Mouse (Mus musculus) spleen, postnatal 4 days (tissue): ENCODE data around the gene Fam222b.
"Not testable (repeated sequence)": the region's sequence is repeated elsewhere in the genome, so short reads cannot be mapped to it uniquely, and the experiment has no call there.

ENCODE experiments used
- DNase-seq, 2 experiments: peaks; one replicate each; pipeline ENCODE4 v3.0.0; 2022; ENCODE audit warnings: low spot score in 2 of 2

The Fam222b gene

GRCm38 (mm10) chr11:78094504-78095143 is at the start of gene Fam222b:
TSS of gene Fam222b (plus strand) at chr11:78094660.
- DNase-seq, result peak; percentile 91 to 97

GRCm38 (mm10) chr11:78044758-78045251 is 49.7 kb upstream of the Fam222b start:
- no peak for DNase-seq

- DNase-seq, result not testable (repeated sequence)
These were observed 45.8 kb upstream of the Fam222b start for GRCm38 (mm10) chr11:78048637-78049036.

- DNase-seq, result no peak
These were observed 41.4 kb upstream of the Fam222b start for GRCm38 (mm10) chr11:78053078-78053477.

GRCm38 (mm10) chr11:78056946-78057345 is 37.5 kb upstream of the Fam222b start:
- no peak for DNase-seq

GRCm38 (mm10) chr11:78059833-78060757 is 34.4 kb upstream of the Fam222b start:
- peak; percentile 82 to 86 for DNase-seq

GRCm38 (mm10) chr11:78062563-78062962 is 31.9 kb upstream of the Fam222b start:
- no peak for DNase-seq

GRCm38 (mm10) chr11:78065906-78066305 is 28.6 kb upstream of the Fam222b start:
- DNase-seq, result peak; percentile 80 to 82

GRCm38 (mm10) chr11:78066641-78067040 is 27.8 kb upstream of the Fam222b start:
- DNase-seq, result peak in 1 of 2 experiments; percentile 63

GRCm38 (mm10) chr11:78067566-78067965 is 26.9 kb upstream of the Fam222b start:
- peak in 1 of 2 experiments; percentile 63 for DNase-seq

GRCm38 (mm10) chr11:78069130-78069529 is 25.3 kb upstream of the Fam222b start:
- DNase-seq, result peak in 1 of 2 experiments; percentile 29

GRCm38 (mm10) chr11:78069646-78070045 is 24.8 kb upstream of the Fam222b start:
- DNase-seq, result peak; percentile 86 to 88

GRCm38 (mm10) chr11:78071938-78072337 is 22.5 kb upstream of the Fam222b start:
- peak; percentile 37 to 74 for DNase-seq

- peak; percentile 90 to 93 for DNase-seq
These were observed 21.9 kb upstream of the Fam222b start for GRCm38 (mm10) chr11:78072425-78073130.

- DNase-seq, result peak; percentile 76 to 86
These were observed 20.7 kb upstream of the Fam222b start for GRCm38 (mm10) chr11:78073577-78074276.

- DNase-seq, result peak; percentile 75 to 83
These were observed 20.2 kb upstream of the Fam222b start for GRCm38 (mm10) chr11:78074277-78074652.

- peak; percentile 53 to 73 for DNase-seq
These were observed 19.8 kb upstream of the Fam222b start for GRCm38 (mm10) chr11:78074666-78075065.

GRCm38 (mm10) chr11:78079961-78080921 is 14.2 kb upstream of the Fam222b start, which contains the start of gene Eral1:
TSS of gene Eral1 (minus strand) at chr11:78080383.
- DNase-seq, result peak; percentile 81 to 90

- no peak for DNase-seq
These were observed 10.9 kb upstream of the Fam222b start for GRCm38 (mm10) chr11:78083595-78083994.

GRCm38 (mm10) chr11:78086925-78087479 is 7.5 kb upstream of the Fam222b start:
- no peak for DNase-seq
